Mouse (Mus musculus) ES-Bruce4 (cell line): ENCODE measurements at regions not wholly inside any gene's neighbourhood (a gene's known extent, or its start where the extent isn't known, plus 50 kb on each side); places are given as distances from the start of the nearest gene placed in this dataset.

Source experiments
- H3K27ac ChIP-seq: 2 replicates; pipeline ENCODE4 v1.5.1; 2012; ENCODE audit warnings: low read length, inconsistent platforms; ENCODE audit not compliant: insufficient read depth
- H3K27me3 ChIP-seq: 2 replicates; pipeline ENCODE4 v1.6.1; 2012; ENCODE audit warnings: mild to moderate bottlenecking, low read length, inconsistent platforms; ENCODE audit not compliant: control insufficient read depth, poor library complexity, insufficient read depth, severe bottlenecking
- H3K36me3 ChIP-seq: 2 replicates; pipeline ENCODE4 v1.6.1; 2012; ENCODE audit warnings: inconsistent platforms, mild to moderate bottlenecking, low read length, moderate library complexity; ENCODE audit not compliant: control insufficient read depth, poor library complexity, insufficient read depth, severe bottlenecking
- H3K4me1 ChIP-seq: one replicate; pipeline ENCODE4 v1.8.1; 2011; ENCODE audit warnings: low read length; ENCODE audit not compliant: control insufficient read depth, insufficient read depth
- H3K4me3 ChIP-seq: 2 replicates; pipeline ENCODE4 v1.5.1; 2011; ENCODE audit warnings: low read depth, mild to moderate bottlenecking, low read length
- H3K9ac ChIP-seq: 2 replicates; pipeline ENCODE4 v1.6.1; 2012; ENCODE audit warnings: low read depth, mild to moderate bottlenecking, inconsistent platforms; ENCODE audit not compliant: poor library complexity, severe bottlenecking
- H3K9me3 ChIP-seq: replicated peaks from 2 replicates; pipeline ENCODE4 v1.6.1; 2012; ENCODE audit warnings: mild to moderate bottlenecking, low read length, inconsistent platforms; ENCODE audit not compliant: control insufficient read depth, poor library complexity, insufficient read depth, severe bottlenecking
- CTCF ChIP-seq: IDR thresholded peaks from one replicate; pipeline ENCODE4 v1.8.1; 2011; ENCODE audit warnings: low read depth, low read length
- EP300 ChIP-seq: IDR thresholded peaks from 2 replicates; pipeline ENCODE4 v1.6.1; 2011; ENCODE audit warnings: low read depth, low read length; ENCODE audit not compliant: insufficient read depth
- POLR2A ChIP-seq: IDR thresholded peaks from one replicate; pipeline ENCODE4 v1.8.1; 2011; ENCODE audit warnings: low read length; ENCODE audit not compliant: insufficient read depth

- H3K36me3 ChIP-seq, result no peaks in the 10 kb centered on the region
- H3K4me1 ChIP-seq, result no peaks in the 10 kb centered on the region
- H3K4me3 ChIP-seq, result no peak overlapping the region
- H3K27ac ChIP-seq, result no peak overlapping the region
- TF ChIP-seq EP300, result no peak
- no peak for TF ChIP-seq CTCF
- TF ChIP-seq POLR2A, result no peak
- no peak overlapping the region for H3K9ac ChIP-seq
- no peaks in the 10 kb centered on the region for H3K27me3 ChIP-seq
- no peaks in the 10 kb centered on the region for H3K9me3 ChIP-seq
These were observed 235.5 kb upstream of the Fermt1 start for GRCm38 (mm10) chr2:133181216-133181615.

DNA sequence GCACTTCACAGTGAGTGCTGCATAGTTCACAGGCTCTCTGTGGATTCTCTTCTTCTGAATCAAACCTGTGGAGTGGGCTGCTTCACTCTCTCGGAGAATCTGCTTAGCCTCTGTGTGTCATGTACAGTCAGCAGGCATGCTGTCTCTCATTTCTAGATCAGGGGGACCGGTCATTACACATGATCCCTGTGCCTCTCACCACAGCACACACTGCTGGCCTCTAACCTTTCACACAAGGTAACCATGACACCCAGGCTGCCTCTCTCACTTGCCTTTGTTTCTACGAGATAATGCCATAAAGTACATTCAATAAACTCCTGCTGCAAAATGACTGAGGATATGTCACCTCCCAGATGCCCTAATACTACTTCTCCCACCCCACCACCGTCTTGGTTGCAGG is 237.2 kb upstream of the Fermt1 start:
- Histone ChIP-seq H3K9ac (no peak overlapping the region), H3K4me3 (no peak overlapping the region), H3K36me3 (no peaks in the 10 kb centered on the region), H3K9me3 (no peaks in the 10 kb centered on the region), H3K4me1 (no peaks in the 10 kb centered on the region), H3K27me3 (no peaks in the 10 kb centered on the region), H3K27ac (no peak overlapping the region)
- TF ChIP-seq CTCF (no peak), EP300 (no peak), POLR2A (no peak)

DNA sequence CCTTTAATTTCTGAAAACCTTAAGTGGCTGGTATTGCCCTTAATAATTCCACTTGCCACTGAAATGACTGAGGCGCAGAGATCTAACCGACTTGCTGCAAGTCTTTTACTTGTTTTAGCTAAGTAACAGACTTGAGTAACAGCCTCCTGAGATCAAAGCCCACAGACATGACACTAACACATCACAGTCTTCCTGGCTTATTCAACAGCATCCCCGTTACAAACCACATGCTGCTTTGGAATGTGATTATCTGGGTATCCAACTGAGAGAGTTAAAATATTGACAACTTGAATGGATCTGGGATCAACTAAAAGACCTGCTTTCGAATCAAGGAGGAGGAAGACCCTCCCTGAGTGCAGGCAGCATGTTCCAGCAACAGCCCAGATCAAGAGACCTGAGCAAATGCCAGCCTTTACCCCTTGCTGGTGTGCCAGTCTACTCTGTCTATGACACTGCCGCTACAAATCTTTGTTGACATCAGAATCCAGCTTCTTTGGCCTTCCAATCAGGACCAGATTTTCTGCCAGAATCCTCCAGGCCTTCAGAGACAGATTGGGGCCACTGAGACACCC is 258.7 kb upstream of the Fermt1 start:
- no peak overlapping the region for H3K27ac ChIP-seq
- TF ChIP-seq POLR2A (no peak), CTCF (no peak), EP300 (no peak)
- no peaks in the 10 kb centered on the region for H3K36me3 ChIP-seq
- H3K9ac ChIP-seq, result no peak overlapping the region
- H3K27me3 ChIP-seq, result no peaks in the 10 kb centered on the region; the same call in 1 of the 2 replicates
- no peaks in the 10 kb centered on the region for H3K4me1 ChIP-seq
- no peak overlapping the region for H3K4me3 ChIP-seq
- no peaks in the 10 kb centered on the region for H3K9me3 ChIP-seq

- Histone ChIP-seq H3K27me3 (no peaks in the 10 kb centered on the region), H3K4me1 (no peaks in the 10 kb centered on the region), H3K9ac (no peak overlapping the region), H3K36me3 (no peaks in the 10 kb centered on the region), H3K4me3 (no peak overlapping the region), H3K9me3 (no peaks in the 10 kb centered on the region), H3K27ac (no peak overlapping the region)
- TF ChIP-seq POLR2A (no peak), EP300 (no peak), CTCF (no peak)
These were observed 262.8 kb upstream of the Fermt1 start for GRCm38 (mm10) chr2:133208498-133208897.

GRCm38 (mm10) chr2:133221762-133222556 is 276.3 kb upstream of the Fermt1 start:
- no peaks in the 10 kb centered on the region for H3K36me3 ChIP-seq
- H3K4me1 ChIP-seq, result no peaks in the 10 kb centered on the region
- H3K27me3 ChIP-seq, result no peaks in the 10 kb centered on the region
- H3K27ac ChIP-seq, result no peak overlapping the region
- TF ChIP-seq EP300, result no peak
- no peak for TF ChIP-seq POLR2A
- no peak for TF ChIP-seq CTCF
- no peaks in the 10 kb centered on the region for H3K9me3 ChIP-seq
- no peak overlapping the region for H3K9ac ChIP-seq
- H3K4me3 ChIP-seq, result no peak overlapping the region
